Mouse (Mus musculus) gastrocnemius, postnatal 4 days (tissue): ENCODE results near the gene Pdzd2. TPM values are rescaled to one million over a fixed set of nuclear protein-coding genes. Genes with fewer than 3 reads are reported as not detected.
"Not testable (repeated sequence)": the region's sequence is repeated elsewhere in the genome, so short reads cannot be mapped to it uniquely, and the experiment has no call there.

Source experiments
- DNase-seq, 2 experiments: peaks; one replicate each; pipeline ENCODE4 v3.0.0; 2021 to 2022; ENCODE audit warnings: low spot score in 2 of 2, mixed read lengths in 2 of 2
- total RNA-seq, 2 experiments: library from RNA; stranded (reverse); gene quantifications; 2 replicates each; pipeline ENCODE4 v1.2.3; 2021

Pdzd2 gene
- total RNA-seq, 2 experiments from 2014 or later: 50.8 to 58.0 TPM

- DNase-seq: no peak
These were observed 350.8 kb downstream of the Pdzd2 start for GRCm38 (mm10) chr15:12388726-12389489.

- no peak for DNase-seq
These were observed 355.0 kb downstream of the Pdzd2 start for GRCm38 (mm10) chr15:12384679-12385078.

GRCm38 (mm10) chr15:12380548-12380947, 359.2 kb downstream of the Pdzd2 start:
- DNase-seq: no peak

GRCm38 (mm10) chr15:12380057-12380456, 359.7 kb downstream of the Pdzd2 start:
- DNase-seq: no peak

GRCm38 (mm10) chr15:12377800-12378199, 361.9 kb downstream of the Pdzd2 start:
- no peak for DNase-seq

- no peak for DNase-seq
These were observed 363.1 kb downstream of the Pdzd2 start for GRCm38 (mm10) chr15:12376491-12377069.

- DNase-seq: peak; percentile 83 to 90
These were observed 363.9 kb downstream of the Pdzd2 start for GRCm38 (mm10) chr15:12375641-12376311.

- DNase-seq: no peak
These were observed 364.8 kb downstream of the Pdzd2 start for GRCm38 (mm10) chr15:12374916-12375315.

GRCm38 (mm10) chr15:12373918-12374317, 365.8 kb downstream of the Pdzd2 start:
- DNase-seq: no peak

GRCm38 (mm10) chr15:12373496-12373895, 366.2 kb downstream of the Pdzd2 start:
- no peak for DNase-seq

GRCm38 (mm10) chr15:12371183-12371582, 368.5 kb downstream of the Pdzd2 start:
- DNase-seq: peak in 1 of 2 experiments; percentile 70

GRCm38 (mm10) chr15:12370096-12370495, 369.6 kb downstream of the Pdzd2 start:
- DNase-seq: no peak

GRCm38 (mm10) chr15:12368850-12369249, 370.9 kb downstream of the Pdzd2 start:
- DNase-seq: no peak

GRCm38 (mm10) chr15:12368357-12368756, 371.4 kb downstream of the Pdzd2 start:
- DNase-seq: no peak

GRCm38 (mm10) chr15:12367306-12368080, 372.2 kb downstream of the Pdzd2 start:
- no peak for DNase-seq

- DNase-seq: not testable (repeated sequence)
These were observed 373.0 kb downstream of the Pdzd2 start for GRCm38 (mm10) chr15:12366580-12367305.

GRCm38 (mm10) chr15:12366072-12366469, 373.7 kb downstream of the Pdzd2 start:
- no peak for DNase-seq

GRCm38 (mm10) chr15:12365416-12366071, 374.2 kb downstream of the Pdzd2 start:
- no peak for DNase-seq

- DNase-seq: no peak
These were observed 375.6 kb downstream of the Pdzd2 start for GRCm38 (mm10) chr15:12364096-12364495.

- no peak for DNase-seq
These were observed 377.1 kb downstream of the Pdzd2 start for GRCm38 (mm10) chr15:12362701-12363040.
